Mouse (Mus musculus): Measurements from ENCODE around the gene Ascc1. TPM values are rescaled to one million over a fixed set of nuclear protein-coding genes. Genes with fewer than 3 reads are reported as not detected.
A peak's percentile ranks its signal among the peaks of the same experiment; 100 is the strongest.

The Ascc1 gene
- polyA plus RNA-seq, 1 experiment = 11.9 TPM

- H3K4me3 ChIP-seq (ENCODE audit: extremely low read depth, insufficient read depth, insufficient read length) = peak overlapping the region; percentile 49
- no peaks in the 10 kb centered on the region for H3K36me3 ChIP-seq (ENCODE audit: control insufficient read depth, insufficient read depth, low read length)
- H3K4me1 ChIP-seq (ENCODE audit: control insufficient read depth, insufficient read depth, insufficient read length) = peaks cover 41% of the 10 kb centered on the region; the same call in 1 of the 2 replicates
- H3K27ac ChIP-seq (ENCODE audit: insufficient read depth, low read length) = peak overlapping the region; percentile 86
- H3K27me3 ChIP-seq (ENCODE audit: control insufficient read depth, insufficient read depth, low read length) = no peaks in the 10 kb centered on the region
- no peak for DNase-seq (ENCODE audit: low read depth in 1 of 2, low spot score in 2 of 2)
- peak; percentile 40 for TF ChIP-seq POLR2A (IDR thresholded peaks at IDR 0.05; ENCODE audit: low read depth, low read length)
- no peak for TF ChIP-seq CTCF (IDR thresholded peaks at IDR 0.05; ENCODE audit: extremely low read depth, insufficient read depth, insufficient read length, insufficient replicate concordance)
- 7% methylated on average over 25 of the region's 25 CpGs for WGBS
Observed at GRCm38 (mm10) chr10:59969821-59970449, 32.7 kb upstream of the Ascc1 start.

GRCm38 (mm10) chr10:59970450-59971062 lies 32.0 kb upstream of the Ascc1 start:
- Histone ChIP-seq H3K27ac (ENCODE audit: insufficient read depth, low read length) (peak overlapping the region; percentile 86), H3K4me1 (ENCODE audit: control insufficient read depth, insufficient read depth, insufficient read length) (peaks cover 46% of the 10 kb centered on the region; the same call in 1 of the 2 replicates), H3K27me3 (ENCODE audit: control insufficient read depth, insufficient read depth, low read length) (no peaks in the 10 kb centered on the region), H3K36me3 (ENCODE audit: control insufficient read depth, insufficient read depth, low read length) (no peaks in the 10 kb centered on the region), H3K4me3 (ENCODE audit: extremely low read depth, insufficient read depth, insufficient read length) (peak overlapping the region; percentile 49)
- no peak for TF ChIP-seq POLR2A (IDR thresholded peaks at IDR 0.05; ENCODE audit: low read depth, low read length)
- 21% methylated on average over 6 of the region's 6 CpGs for WGBS
- no peak for DNase-seq (ENCODE audit: low read depth in 1 of 2, low spot score in 2 of 2)

- peaks cover 52% of the 10 kb centered on the region; the same call in 1 of the 2 replicates for H3K4me1 ChIP-seq (ENCODE audit: control insufficient read depth, insufficient read depth, insufficient read length)
- no peaks in the 10 kb centered on the region for H3K36me3 ChIP-seq (ENCODE audit: control insufficient read depth, insufficient read depth, low read length)
- no peak for TF ChIP-seq POLR2A (IDR thresholded peaks at IDR 0.05; ENCODE audit: low read depth, low read length)
- TF ChIP-seq CTCF (IDR thresholded peaks at IDR 0.05; ENCODE audit: extremely low read depth, insufficient read depth, insufficient read length, insufficient replicate concordance) = no peak
- no peaks in the 10 kb centered on the region for H3K27me3 ChIP-seq (ENCODE audit: control insufficient read depth, insufficient read depth, low read length)
- H3K27ac ChIP-seq (ENCODE audit: insufficient read depth, low read length) = no peak overlapping the region
- no peak overlapping the region for H3K4me3 ChIP-seq (ENCODE audit: extremely low read depth, insufficient read depth, insufficient read length)
- WGBS = 94% methylated on average over 8 of the region's 8 CpGs
- DNase-seq (ENCODE audit: low read depth in 1 of 2, low spot score in 2 of 2) = no peak
Observed at GRCm38 (mm10) chr10:59971813-59972212, 30.8 kb upstream of the Ascc1 start.

GRCm38 (mm10) chr10:59972534-59972933 lies 30.1 kb upstream of the Ascc1 start:
- WGBS = 56% methylated on average over 2 of the region's 2 CpGs
- DNase-seq (ENCODE audit: low read depth in 1 of 2, low spot score in 2 of 2) = no peak
- Histone ChIP-seq H3K27me3 (ENCODE audit: control insufficient read depth, insufficient read depth, low read length) (no peaks in the 10 kb centered on the region), H3K36me3 (ENCODE audit: control insufficient read depth, insufficient read depth, low read length) (no peaks in the 10 kb centered on the region), H3K27ac (ENCODE audit: insufficient read depth, low read length) (peak overlapping the region; percentile 93), H3K4me1 (ENCODE audit: control insufficient read depth, insufficient read depth, insufficient read length) (peaks cover 55% of the 10 kb centered on the region; the same call in 1 of the 2 replicates), H3K4me3 (ENCODE audit: extremely low read depth, insufficient read depth, insufficient read length) (no peak overlapping the region)
- no peak for TF ChIP-seq CTCF (IDR thresholded peaks at IDR 0.05; ENCODE audit: extremely low read depth, insufficient read depth, insufficient read length, insufficient replicate concordance)
- no peak for TF ChIP-seq POLR2A (IDR thresholded peaks at IDR 0.05; ENCODE audit: low read depth, low read length)

- Histone ChIP-seq H3K4me1 (ENCODE audit: control insufficient read depth, insufficient read depth, insufficient read length) (peaks cover 60% of the 10 kb centered on the region; the same call in 1 of the 2 replicates), H3K27me3 (ENCODE audit: control insufficient read depth, insufficient read depth, low read length) (no peaks in the 10 kb centered on the region), H3K36me3 (ENCODE audit: control insufficient read depth, insufficient read depth, low read length) (no peaks in the 10 kb centered on the region), H3K4me3 (ENCODE audit: extremely low read depth, insufficient read depth, insufficient read length) (no peak overlapping the region), H3K27ac (ENCODE audit: insufficient read depth, low read length) (peak overlapping the region; percentile 93)
- DNase-seq (ENCODE audit: low read depth in 1 of 2, low spot score in 2 of 2) = no peak
- 73% methylated on average over 6 of the region's 6 CpGs for WGBS
- TF ChIP-seq POLR2A (IDR thresholded peaks at IDR 0.05; ENCODE audit: low read depth, low read length) (no peak), CTCF (IDR thresholded peaks at IDR 0.05; ENCODE audit: extremely low read depth, insufficient read depth, insufficient read length, insufficient replicate concordance) (no peak)
Observed at GRCm38 (mm10) chr10:59972999-59973398, 29.6 kb upstream of the Ascc1 start.

- no peak for TF ChIP-seq CTCF (IDR thresholded peaks at IDR 0.05; ENCODE audit: extremely low read depth, insufficient read depth, insufficient read length, insufficient replicate concordance)
- Histone ChIP-seq H3K36me3 (ENCODE audit: control insufficient read depth, insufficient read depth, low read length) (no peaks in the 10 kb centered on the region), H3K27me3 (ENCODE audit: control insufficient read depth, insufficient read depth, low read length) (no peaks in the 10 kb centered on the region), H3K4me1 (ENCODE audit: control insufficient read depth, insufficient read depth, insufficient read length) (peaks cover 64% of the 10 kb centered on the region; the same call in 1 of the 2 replicates), H3K27ac (ENCODE audit: insufficient read depth, low read length) (peak overlapping the region; percentile 93), H3K4me3 (ENCODE audit: extremely low read depth, insufficient read depth, insufficient read length) (no peak overlapping the region)
- no peak for DNase-seq (ENCODE audit: low read depth in 1 of 2, low spot score in 2 of 2)
- 90% methylated on average over 4 of the region's 4 CpGs for WGBS
Observed at GRCm38 (mm10) chr10:59973400-59973799, 29.2 kb upstream of the Ascc1 start.

GRCm38 (mm10) chr10:59974191-59974664 lies 28.4 kb upstream of the Ascc1 start:
- Histone ChIP-seq H3K36me3 (ENCODE audit: control insufficient read depth, insufficient read depth, low read length) (no peaks in the 10 kb centered on the region), H3K27me3 (ENCODE audit: control insufficient read depth, insufficient read depth, low read length) (no peaks in the 10 kb centered on the region), H3K27ac (ENCODE audit: insufficient read depth, low read length) (peak overlapping the region; percentile 93), H3K4me1 (ENCODE audit: control insufficient read depth, insufficient read depth, insufficient read length) (peaks cover 72% of the 10 kb centered on the region; the same call in 1 of the 2 replicates), H3K4me3 (ENCODE audit: extremely low read depth, insufficient read depth, insufficient read length) (no peak overlapping the region)
- TF ChIP-seq CTCF (IDR thresholded peaks at IDR 0.05; ENCODE audit: extremely low read depth, insufficient read depth, insufficient read length, insufficient replicate concordance) (no peak), POLR2A (IDR thresholded peaks at IDR 0.05; ENCODE audit: low read depth, low read length) (peak; percentile 20; the same call in 1 of the 2 replicates)
- WGBS = 2% methylated on average over 6 of the region's 6 CpGs
- DNase-seq (ENCODE audit: low read depth in 1 of 2, low spot score in 2 of 2) = peak; percentile 64 to 84

All from spleen, adult 2 months (tissue).